Mouse (Mus musculus) megakaryocyte, embryonic 14.5 days (primary cell): ENCODE data around the gene Hmga1. TPM values are rescaled to one million over a fixed set of nuclear protein-coding genes. Genes with fewer than 3 reads are reported as not detected.

Experiments used
- H3K27me3 ChIP-seq: replicated peaks from 2 replicates; pipeline ENCODE3; 2012; ENCODE audit warnings: inconsistent platforms
- H3K36me3 ChIP-seq: replicated peaks from 2 replicates; pipeline ENCODE3; 2012; ENCODE audit warnings: low read length, inconsistent platforms, mixed read lengths
- H3K4me1 ChIP-seq: 2 replicates; pipeline ENCODE4 v1.6.1; 2012; ENCODE audit warnings: inconsistent platforms
- H3K4me3 ChIP-seq: replicated peaks from 2 replicates; pipeline ENCODE3; 2012; ENCODE audit warnings: moderate library complexity, mild to moderate bottlenecking, inconsistent platforms
- H3K9me3 ChIP-seq: 2 replicates; pipeline ENCODE4 v1.6.1; 2012; ENCODE audit warnings: inconsistent platforms
- FLI1 ChIP-seq: IDR thresholded peaks from 2 replicates; pipeline ENCODE4 v1.6.1; 2012; ENCODE audit warnings: low read length, inconsistent platforms, mixed read lengths
- GATA1 ChIP-seq: IDR thresholded peaks from 3 replicates; pipeline ENCODE4 v1.6.1; 2012; ENCODE audit warnings: mixed read lengths, low read length, inconsistent platforms, borderline replicate concordance
- polyA plus RNA-seq: library from polyadenylated mRNA; stranded (reverse); fragments of >175 nt; gene quantifications from 2 replicates; pipeline ENCODE4 v1.2.3, GENCODE M21; 2012; ENCODE audit warnings: low replicate concordance; ENCODE audit not compliant: insufficient read depth

Hmga1 gene
- polyA plus RNA-seq, 1 experiment, result 3,567 TPM

DNA sequence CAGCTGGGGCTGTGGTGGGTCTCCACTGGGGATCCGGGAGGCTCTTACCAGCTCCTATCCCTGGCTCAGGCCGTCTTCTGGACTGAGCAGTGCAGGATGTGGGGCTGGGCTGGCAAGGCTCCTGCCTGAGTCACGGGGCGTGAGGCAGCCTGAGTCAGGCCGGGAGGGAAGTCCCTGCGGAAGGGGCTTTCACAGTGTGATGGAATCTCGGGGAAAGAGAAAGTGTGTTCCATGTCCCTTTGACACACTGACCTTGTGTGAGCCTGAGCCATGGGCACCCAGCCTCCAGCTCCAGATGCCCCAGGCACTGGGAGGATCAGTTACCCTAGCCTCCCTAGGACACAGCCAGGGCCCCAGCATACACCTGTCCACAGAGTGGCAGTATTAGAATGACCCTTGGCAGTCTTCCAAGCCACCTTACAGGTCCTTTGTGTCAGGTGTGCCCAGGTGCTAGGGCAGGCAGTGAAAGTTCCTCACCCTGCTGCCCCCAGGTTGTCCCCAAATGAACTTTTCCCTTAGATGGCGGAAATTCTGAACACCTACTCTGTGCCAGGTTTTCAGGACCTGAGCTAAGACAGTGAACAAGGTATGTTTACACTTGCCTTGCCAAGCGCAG lies 8.9 kb upstream of the Hmga1 start:
- TF ChIP-seq GATA1 (no peak), FLI1 (no peak)
- Histone ChIP-seq H3K9me3 (no peaks in the 10 kb centered on the region), H3K4me1 (peaks cover 77% of the 10 kb centered on the region), H3K4me3 (peak overlapping the region; percentile 64), H3K27me3 (peaks cover 4% of the 10 kb centered on the region), H3K36me3 (no peaks in the 10 kb centered on the region)

DNA sequence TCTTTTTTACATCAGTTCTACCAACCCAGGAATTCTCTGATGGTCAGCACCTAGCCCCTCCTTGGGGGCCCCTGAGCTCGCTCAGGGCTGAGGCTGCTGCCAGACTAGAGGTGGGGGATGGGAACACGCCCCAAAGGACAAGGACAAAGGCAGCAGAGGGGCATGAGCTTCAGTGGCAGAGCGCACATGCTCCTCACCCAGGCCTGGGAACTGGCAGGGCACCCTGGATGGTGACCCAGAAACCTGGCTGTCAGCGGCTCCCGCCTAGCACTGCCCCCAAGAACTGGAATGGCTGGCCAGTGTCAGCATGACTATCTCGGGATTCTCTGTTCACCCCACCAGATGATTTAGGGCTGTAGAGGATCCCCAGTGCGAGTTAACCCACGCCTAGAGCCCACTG lies 7.1 kb upstream of the Hmga1 start:
- Histone ChIP-seq H3K4me1 (peaks cover 85% of the 10 kb centered on the region), H3K27me3 (peaks cover 2% of the 10 kb centered on the region), H3K4me3 (peak overlapping the region; percentile 35), H3K36me3 (no peaks in the 10 kb centered on the region), H3K9me3 (no peaks in the 10 kb centered on the region)
- TF ChIP-seq FLI1 (no peak), GATA1 (no peak)

DNA sequence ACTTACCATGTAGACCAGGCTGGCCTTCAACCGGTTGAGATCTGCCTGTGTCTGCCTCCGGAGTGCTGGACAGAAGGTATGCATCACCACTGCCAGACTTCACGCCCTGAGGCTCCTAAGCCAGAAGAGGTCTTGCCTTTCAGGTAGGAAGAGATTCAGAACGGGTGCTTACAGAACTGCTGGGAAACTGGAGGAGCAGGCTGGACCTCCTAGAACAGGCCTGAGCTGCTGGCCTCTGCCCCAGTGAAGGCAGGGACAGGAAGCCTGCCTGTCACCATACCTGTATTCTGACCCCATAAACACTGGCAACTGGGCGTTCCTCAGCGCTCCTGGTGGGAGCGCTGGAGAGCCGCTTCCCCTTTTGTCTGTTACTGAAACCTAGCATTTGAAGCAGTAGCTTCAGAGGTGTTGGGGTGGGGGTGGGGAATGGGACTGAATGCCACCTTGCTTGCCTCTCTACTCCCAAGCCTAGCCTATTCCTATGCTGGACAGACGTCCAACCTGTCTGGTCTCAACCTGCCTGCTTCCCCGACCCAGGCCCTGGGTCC lies 4.8 kb upstream of the Hmga1 start:
- peaks cover 93% of the 10 kb centered on the region for H3K4me1 ChIP-seq

DNA sequence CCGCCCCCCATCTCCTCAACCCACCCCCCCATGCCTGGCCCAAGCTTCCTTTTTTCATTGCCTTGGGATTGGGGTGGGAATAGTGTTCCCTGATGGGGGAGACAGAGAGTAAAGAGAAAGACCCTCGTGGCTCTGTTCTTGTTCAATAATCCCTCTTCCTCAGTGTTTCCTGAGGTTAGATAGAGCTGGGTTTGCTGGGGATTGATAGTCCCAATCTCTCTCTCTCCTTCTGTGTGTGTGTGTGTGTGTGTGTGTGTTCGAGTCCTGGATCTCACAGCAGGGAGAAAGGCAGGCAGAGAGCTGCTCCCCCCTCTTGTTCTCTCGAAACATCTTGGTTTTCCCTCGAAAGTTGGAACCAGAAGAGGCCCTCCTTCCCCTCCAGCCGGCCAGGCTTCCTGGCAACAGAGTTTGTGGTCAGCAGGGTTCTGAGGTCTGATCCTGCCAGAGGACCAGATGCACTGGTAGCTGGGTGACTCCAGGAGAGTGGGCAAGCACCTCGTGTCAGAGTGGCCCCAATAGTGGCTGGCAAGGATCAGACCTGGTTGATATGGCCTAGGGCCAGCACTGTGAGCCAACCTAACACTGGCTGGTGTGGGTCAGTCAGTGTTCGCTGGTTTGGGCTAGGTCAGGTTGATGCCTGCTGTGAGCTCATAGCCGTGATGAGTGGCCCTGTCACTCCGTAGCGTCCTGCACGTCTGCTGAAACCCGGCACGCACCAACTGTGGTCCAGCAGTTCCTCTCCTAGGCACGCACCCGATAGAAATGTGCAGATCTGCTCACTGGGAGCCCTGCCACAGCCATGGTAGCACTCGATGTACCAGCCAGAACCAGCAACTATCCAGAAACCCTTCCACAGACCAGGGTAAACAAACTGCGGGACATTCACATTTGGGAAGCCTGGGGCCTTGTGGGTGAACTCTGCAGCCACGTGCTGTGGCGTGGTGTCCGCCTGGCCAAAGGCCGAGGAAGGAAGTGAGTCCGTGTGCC lies 3.8 kb upstream of the Hmga1 start:
- no peaks in the 10 kb centered on the region for H3K27me3 ChIP-seq
- 0 out of 2 replicates have a peak, but pooled peaks have one; percentile 7 for TF ChIP-seq FLI1
- TF ChIP-seq GATA1, result peak; percentile 22; the same call in 1 of the 3 replicates
- H3K4me3 ChIP-seq, result peak overlapping the region; percentile 88
- H3K4me1 ChIP-seq, result peaks cover 83% of the 10 kb centered on the region
- H3K9me3 ChIP-seq, result no peaks in the 10 kb centered on the region
- no peaks in the 10 kb centered on the region for H3K36me3 ChIP-seq

More for the DNA sequence above, 4.8 kb upstream of the Hmga1 start:
- peak overlapping the region; percentile 42 for H3K4me3 ChIP-seq
- H3K9me3 ChIP-seq, result no peaks in the 10 kb centered on the region
- H3K27me3 ChIP-seq, result no peaks in the 10 kb centered on the region
- TF ChIP-seq GATA1 (no peak), FLI1 (no peak)
- H3K36me3 ChIP-seq, result no peaks in the 10 kb centered on the region

DNA sequence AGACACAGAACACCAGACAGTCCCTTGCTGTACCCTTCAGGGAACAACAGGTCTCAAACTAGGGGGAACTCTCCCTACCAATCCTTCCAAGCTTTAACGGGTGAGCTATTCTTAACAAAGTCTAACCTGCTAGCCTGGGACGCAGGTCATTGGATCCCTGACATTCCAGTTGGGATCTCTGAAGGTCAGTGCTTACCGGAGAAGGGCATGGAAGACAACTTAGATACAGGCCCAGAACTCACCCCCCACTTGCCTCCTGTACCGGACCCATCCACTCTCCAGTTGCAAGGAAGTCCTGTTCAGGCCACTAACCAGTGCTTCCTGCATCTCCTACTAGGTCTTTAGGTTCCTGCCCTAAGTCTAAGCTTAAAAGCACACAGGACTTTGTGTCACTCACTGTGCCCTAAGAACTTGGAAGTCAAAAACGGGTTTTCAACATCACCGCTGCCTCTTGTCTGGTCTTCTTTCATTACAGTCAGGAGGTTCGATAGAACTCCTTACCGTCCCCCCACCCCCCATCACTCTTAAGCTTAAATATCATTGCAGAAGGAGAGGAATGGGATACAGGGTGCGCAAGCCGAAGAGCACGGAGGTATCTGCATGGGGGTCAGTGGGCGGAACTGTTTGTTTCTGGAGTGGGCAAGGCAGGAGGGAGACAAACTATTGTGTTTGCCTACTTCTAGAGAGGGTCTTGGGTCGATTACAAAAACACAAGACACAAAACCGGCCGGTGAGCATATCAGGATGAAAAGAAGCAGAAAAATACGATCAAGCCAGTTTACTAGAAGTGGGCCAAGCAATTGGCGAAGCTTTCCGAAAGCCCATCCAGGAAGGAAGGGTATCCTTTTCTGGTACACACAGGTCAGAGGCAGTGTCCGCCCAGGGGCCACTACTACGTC lies 2.0 kb upstream of the Hmga1 start:
- no peak for TF ChIP-seq FLI1
- TF ChIP-seq GATA1, result no peak
- Histone ChIP-seq H3K27me3 (no peaks in the 10 kb centered on the region), H3K4me3 (peak overlapping the region; percentile 96), H3K36me3 (peaks cover 8% of the 10 kb centered on the region), H3K4me1 (peaks cover 84% of the 10 kb centered on the region), H3K9me3 (no peaks in the 10 kb centered on the region)

DNA sequence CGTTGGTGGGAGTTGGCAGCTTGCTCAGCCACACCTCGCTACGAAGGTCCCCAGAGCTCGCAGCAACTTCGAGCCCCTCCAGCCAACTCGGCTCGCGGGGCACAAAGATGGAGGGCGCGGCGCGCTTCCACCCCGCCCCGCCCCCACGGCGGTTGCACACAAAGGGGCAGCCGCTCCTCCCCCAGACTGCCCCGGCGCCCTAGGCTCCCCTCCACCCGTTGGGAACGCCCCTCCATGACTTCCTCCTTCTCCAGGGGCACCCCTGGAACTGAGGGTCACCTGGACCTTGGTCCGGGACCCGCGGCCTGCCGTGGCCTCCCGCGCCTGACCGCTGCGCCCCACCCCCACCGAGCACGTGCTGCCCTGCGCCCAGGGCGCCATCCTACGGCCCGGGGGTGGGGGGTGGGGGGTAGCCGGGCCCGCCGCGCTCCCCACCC lies 1.2 kb upstream of the Hmga1 start:
- TF ChIP-seq GATA1 (no peak), FLI1 (no peak)
- H3K9me3 ChIP-seq, result no peaks in the 10 kb centered on the region
- H3K4me1 ChIP-seq, result peaks cover 84% of the 10 kb centered on the region
- peaks cover 12% of the 10 kb centered on the region for H3K36me3 ChIP-seq
- peak overlapping the region; percentile 96 for H3K4me3 ChIP-seq
- no peaks in the 10 kb centered on the region for H3K27me3 ChIP-seq

DNA sequence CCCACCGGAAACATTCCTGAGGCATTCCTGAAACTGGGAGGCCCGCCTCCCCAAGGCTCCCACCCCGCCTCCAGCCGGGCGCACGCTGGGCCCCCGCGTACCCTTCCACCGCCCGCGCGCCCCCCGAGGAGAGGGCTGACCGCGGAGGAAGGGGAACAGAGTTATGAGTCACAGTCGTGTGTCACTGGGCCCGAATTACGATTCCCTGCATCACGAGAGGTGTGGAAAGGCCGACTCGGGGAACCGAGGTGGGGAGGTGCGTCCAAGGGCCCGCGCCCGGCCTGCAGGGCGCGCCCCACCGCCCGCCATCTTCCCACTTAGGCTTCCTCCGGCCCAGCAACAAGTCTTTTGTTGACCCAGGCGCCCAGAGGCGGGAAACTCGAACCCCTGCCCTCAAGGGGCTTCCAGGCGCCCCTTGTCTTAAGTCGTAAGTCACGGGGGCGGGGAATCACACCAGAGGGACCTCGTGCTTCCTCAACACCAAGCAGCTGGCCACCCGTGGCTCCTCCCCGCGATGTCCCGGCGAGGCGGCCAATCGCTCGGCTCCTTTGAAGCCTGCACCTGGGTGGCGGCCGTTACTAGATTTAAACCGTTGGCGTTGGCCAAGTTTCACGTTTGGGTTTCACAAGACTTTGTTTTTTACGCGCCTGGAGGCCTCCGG lies 655 bp upstream of the Hmga1 start:
- Histone ChIP-seq H3K36me3 (peaks cover 17% of the 10 kb centered on the region), H3K4me1 (peaks cover 86% of the 10 kb centered on the region), H3K27me3 (no peaks in the 10 kb centered on the region), H3K4me3 (peak overlapping the region; percentile 96), H3K9me3 (no peaks in the 10 kb centered on the region)
- no peak for TF ChIP-seq FLI1

DNA sequence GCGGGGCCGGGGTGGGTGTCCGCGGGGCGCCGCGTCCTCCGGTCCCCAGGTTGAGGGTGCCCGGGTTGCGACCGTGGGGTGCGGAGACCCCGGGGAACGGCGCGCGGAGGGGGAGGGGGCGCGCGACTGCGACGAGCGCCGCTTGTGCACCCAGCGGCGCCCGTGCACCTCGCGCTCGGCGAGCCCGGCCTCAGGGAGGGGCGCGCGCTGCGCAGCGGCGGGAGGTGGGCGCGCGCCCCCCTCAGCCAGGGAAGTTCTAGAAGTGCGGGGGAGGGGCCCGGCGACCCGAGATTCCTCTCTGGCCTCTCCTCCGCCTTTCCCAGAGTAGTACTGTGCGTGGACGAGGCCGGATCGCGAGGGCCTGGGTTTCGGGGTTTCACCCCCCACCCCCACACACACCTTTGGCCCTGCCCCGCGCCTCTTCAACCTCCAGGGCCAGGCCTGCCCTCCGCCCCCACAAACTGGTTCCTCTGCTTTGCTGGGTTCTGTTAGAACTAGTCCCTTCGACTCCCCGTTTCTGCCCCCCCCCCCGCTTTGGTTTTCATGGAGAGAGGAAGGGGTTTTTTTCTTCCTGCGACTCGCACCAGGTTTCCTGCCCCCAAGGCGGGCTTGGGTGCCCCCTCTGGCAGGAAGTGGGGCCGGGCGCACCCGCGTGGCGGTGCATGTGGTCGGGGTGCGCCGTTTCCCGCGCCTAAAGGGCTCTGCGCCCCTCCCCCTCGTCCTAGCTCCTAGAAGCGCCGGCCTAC lies 1.1 kb downstream of the Hmga1 start:
- no peak for TF ChIP-seq FLI1
- TF ChIP-seq GATA1, result no peak
- Histone ChIP-seq H3K36me3 (peaks cover 31% of the 10 kb centered on the region), H3K4me1 (peaks cover 86% of the 10 kb centered on the region), H3K4me3 (peak overlapping the region; percentile 96), H3K27me3 (no peaks in the 10 kb centered on the region), H3K9me3 (no peaks in the 10 kb centered on the region)
